Mouse (Mus musculus) B cell, adult 2 months (primary cell): Measurements from ENCODE around the gene Pex5l.

Source experiments
- DNase-seq, 2 experiments: peaks; one replicate each; pipeline ENCODE4 v3.0.0; 2022

Gene Pex5l

DNA sequence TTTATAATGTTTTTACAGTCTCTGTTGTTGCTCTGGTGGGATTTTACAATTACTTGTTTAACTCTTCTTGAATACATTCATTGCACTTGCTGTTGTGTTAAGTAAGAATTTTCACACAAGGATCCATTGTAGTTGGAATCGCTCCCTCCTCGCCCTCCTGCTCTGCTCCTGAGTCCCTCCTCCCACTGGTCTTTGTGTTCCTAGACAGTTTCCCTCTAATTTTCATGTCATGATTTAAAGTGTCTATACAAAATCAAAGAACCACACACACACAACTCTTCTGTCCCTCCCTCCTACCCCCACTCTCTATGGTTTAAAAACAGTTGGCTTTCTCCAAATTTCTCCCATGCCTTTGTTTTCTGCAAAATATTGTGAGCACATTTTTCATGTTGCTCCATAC lies 81.6 kb downstream of the Pex5l start:
- DNase-seq: no peak

- no peak for DNase-seq
Observed at GRCm38 (mm10) chr3:33061016-33061415, 82.0 kb downstream of the Pex5l start.

DNA sequence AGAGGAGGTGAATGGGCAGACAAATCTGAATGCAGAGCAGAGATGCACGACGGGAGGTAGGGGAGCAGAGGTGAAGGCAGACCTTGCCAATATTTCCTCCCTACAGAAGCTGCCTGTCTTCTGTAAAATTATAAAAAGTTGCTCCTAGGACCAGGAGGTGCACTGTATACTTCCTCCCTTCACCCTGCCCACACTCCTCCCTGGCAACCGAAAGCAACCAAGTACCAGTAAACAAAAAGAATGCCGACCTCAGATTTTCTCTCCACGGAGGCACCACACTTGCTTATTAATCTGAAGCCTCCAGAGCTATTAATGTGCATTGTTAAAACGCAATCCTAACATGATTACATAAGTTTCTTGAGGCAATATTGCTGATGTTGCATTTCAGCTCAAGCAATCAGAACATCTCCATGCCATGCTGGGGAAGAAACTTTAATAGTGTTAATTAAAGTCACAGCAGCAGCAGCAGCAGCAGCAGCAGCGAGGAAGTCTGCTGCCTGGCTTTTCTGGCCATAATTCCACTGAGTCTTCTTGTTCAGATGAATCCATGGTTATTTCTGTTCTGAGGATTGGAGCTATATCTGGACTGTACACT lies 82.6 kb downstream of the Pex5l start:
- DNase-seq: no peak

DNA sequence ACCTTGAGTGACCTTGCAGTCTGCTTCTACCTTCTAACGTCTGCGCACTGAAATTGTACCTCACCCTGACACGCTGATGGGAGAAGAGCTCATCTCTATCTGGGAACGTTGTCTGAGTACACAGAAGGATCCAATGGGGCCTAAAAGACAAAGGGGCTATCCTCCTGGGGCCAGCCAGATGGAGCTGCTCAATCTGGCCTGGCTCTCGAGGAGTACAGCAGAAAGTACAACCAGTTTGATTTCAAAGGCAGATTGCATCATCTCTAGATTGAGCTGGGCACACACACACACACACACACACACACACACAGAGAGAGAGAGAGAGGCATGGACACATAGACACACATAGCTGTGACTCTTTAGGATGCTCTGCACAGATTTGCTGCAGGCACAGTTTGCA lies 94.7 kb downstream of the Pex5l start:
- no peak for DNase-seq

DNA sequence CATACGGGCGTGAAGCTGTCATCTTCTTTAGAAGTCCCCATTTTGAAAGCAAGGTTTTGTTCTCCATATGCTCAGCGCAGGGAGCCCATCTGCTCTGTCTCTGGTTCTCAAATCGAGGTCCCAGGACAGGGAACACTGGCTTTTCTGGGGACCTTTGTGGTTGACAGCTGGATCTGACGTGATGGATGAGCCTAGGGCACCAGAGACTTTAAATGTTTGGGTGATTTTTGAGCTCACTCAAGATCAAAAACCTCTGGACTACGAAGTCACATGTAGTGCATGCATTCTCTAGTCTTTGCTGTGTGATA lies 98.3 kb downstream of the Pex5l start:
- no peak for DNase-seq

GRCm38 (mm10) chr3:33043896-33044798 lies 98.9 kb downstream of the Pex5l start:
- no peak for DNase-seq

DNA sequence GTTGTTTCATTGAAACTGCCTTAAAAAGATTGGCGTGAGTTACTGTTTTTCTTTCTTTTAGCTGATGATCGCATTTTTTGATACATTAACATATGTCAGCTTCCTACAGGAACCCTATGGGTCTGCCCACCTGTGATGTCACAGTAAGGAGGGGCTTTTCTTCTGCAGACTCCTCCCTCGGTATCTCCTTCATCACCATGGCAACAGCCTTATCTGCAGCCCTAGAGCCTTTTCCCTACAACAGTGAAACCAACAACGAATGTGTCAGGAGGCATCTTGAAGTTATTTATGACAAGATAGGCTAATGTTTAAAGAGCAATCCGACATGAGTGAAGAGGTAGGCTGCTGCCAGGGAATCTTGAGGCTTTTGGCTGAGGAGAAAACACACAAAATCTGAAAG lies 118.5 kb downstream of the Pex5l start:
- DNase-seq: no peak

DNA sequence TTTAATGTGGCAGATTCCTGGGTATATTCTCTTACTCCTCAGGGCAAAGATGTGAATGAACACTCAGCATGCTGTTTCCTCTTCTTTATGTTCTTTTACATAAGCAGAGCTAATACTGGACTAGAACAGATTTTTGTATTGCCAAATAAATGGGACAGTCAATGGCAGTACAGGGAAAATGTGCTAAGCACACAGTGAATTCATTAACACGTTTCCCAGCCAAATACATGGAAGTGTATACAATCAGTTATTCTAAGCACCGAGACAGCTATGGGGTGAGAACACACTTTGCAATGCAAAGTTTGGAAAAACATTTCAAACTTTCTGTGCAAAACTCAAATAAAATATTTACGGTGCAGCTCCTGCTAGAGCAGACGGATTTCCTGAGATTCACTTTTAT lies 139.1 kb downstream of the Pex5l start:
- DNase-seq: no peak

- no peak for DNase-seq
Observed at GRCm38 (mm10) chr3:33001769-33002168, 141.3 kb downstream of the Pex5l start.

GRCm38 (mm10) chr3:33000383-33001015 lies 142.5 kb downstream of the Pex5l start:
- no peak for DNase-seq

DNA sequence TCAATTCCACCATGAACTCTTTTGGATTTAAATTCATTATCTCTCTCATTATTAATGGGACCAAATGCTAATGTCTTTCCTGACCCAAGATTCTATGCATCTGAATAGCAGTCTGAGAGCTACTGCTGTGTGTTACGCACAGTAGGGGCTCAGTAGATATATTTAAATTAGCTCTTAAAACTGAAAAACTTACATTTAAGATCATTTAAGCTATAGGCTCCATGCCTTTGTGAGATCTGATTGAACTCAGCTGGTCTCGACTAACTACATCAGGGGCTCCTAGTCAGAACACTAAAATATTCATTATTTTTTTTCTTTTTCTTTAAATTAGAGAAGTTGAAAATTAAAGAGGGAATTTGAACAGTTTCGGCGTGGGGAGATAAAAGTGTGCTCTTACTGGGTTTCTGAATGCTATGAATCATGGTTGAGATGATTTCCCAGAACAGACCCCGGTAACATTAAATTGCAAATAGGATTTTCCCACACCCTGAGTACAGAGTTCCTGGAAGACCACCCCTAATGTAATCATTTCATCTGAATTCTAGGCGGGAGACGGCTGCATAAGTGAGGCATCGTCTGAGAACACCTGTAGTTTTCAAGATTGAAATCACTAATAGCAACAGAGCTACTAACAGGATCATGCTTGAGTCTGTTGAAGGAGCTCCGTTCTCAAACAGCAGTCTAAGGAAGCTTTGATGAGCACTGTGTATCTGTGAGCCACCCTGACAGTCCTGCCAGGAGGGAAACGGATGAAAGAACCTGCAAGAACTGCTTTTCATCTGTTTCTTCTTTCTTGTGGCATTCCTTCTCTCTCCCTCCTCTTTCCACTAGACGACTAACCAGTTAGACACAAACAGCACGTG lies 151.1 kb downstream of the Pex5l start:
- no peak for DNase-seq

DNA sequence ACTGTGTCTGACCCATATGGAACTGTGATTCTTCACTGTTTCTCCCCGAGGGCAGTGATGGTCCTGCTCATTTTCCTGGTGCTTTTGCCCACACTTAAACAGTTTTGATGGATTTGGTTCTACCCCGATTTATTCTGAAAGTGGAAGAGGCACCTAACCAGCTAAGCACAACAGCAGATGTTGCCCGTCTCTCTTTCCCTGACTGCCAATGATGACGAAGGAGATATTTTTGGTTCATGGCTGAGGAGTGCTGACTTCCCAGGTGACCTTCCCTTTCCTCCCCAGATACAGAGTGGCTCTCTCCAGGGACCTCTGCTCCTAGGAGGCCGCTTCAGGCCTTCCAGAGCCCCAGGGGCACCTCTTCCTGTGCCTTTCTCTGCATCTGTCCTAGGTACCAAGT lies 155.2 kb downstream of the Pex5l start:
- no peak for DNase-seq

DNA sequence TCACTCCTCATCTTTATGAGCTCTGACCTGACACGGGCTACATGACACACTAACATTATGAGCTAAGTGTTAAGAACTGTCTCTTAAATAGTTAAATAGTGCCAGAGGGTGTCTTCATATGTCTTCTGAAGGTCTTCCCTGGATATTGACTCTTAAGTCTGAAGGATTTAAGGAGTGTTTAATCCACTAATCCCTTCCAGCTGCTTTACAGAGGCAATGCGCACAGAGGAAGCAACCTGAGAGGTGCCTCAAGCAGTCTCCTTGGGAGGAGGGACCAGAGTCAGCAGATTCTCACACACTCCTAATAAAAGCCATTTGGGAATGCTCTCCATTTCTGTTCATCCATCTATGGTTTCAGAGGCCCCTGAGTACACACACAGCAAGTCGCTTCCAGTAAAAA lies 157.9 kb downstream of the Pex5l start:
- no peak for DNase-seq

- no peak for DNase-seq
Observed at GRCm38 (mm10) chr3:32979981-32980380, 163.1 kb downstream of the Pex5l start.

- no peak for DNase-seq
Observed at GRCm38 (mm10) chr3:32979238-32979637, 163.8 kb downstream of the Pex5l start.

- no peak for DNase-seq
Observed at GRCm38 (mm10) chr3:32970257-32970656, 172.8 kb downstream of the Pex5l start.

GRCm38 (mm10) chr3:32968671-32969425 lies 174.2 kb downstream of the Pex5l start:
- no peak for DNase-seq

DNA sequence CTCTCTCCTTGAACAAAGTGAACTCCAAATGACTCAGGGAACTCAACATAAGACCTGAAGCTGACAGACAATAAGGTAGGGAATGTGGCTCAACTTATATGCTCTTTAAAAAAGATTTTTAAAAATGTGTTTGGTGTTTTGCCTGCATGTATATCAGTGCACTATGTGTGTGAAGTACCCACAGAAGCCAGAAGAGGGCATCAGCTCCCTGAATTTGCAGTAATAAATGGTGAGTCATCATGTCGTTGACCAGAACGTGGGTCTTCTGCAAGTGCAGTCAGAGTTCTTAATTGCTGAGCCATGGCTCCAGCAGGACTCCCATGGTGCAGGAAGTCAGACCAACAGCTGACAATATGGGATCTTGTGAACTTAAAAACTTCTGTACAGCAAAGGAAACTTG lies 177.5 kb downstream of the Pex5l start:
- DNase-seq: no peak

- no peak for DNase-seq
Observed at GRCm38 (mm10) chr3:32961494-32961893, 181.6 kb downstream of the Pex5l start.

GRCm38 (mm10) chr3:32951382-32951781 lies 191.7 kb downstream of the Pex5l start:
- DNase-seq: no peak

GRCm38 (mm10) chr3:32947486-32947885 lies 195.6 kb downstream of the Pex5l start:
- DNase-seq: no peak

DNA sequence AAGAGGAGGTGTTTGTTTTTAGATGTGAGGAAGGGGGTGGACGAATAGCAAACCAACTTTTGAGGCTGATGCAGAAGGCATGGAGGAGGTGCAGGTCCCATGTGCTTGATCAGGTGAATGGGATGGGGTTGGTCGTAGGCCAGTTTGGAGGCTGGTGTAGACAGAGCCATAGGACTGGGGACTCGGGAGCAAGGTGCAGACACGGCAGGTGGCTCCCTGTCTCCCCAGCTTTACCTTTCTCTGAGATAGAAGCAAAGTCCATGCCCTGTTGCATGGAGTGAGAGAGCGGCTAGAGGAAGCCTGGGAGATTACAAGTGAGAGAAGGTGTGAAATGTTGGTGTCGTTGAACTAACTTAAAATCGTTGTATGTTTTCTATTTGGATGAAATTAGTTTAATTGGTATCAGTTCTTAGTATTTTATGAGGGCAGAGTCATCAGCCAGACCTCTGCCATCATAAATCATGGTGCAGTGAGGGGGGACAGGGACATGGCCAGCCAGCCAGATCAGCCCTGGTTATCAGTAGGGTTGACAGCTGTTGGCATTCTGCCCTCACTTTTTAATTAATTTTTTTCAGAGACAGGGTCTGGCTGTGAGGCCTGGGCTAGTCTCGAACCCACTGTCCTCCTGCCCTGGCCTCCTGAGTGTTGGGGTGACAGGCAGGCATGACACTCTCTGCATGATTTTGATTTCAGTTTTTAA lies 203.1 kb downstream of the Pex5l start:
- DNase-seq: no peak
